In genomic region chr16:30465680-30466298, GRCm38 (mm10) we compare ENCODE assay signal across 11 mouse cellular contexts.
DNase-seq lines count a peak whose midpoint lies in the region; TF ChIP-seq lines count a peak whose summit lies in the region.
"Had no signal": no experiment of that assay in that cellular context is flagged by ENCODE, and none has a peak within 500 bp of the region (broad histone marks: within the 10 kb centered on the region; RNA-seq: fewer than 3 reads in every experiment).

No protein-coding gene starts in this region.

- H3K9ac ChIP-seq in liver, adult 2 months (ENCODE audit: low read depth, low read length): no peak overlapping the region
- H3K9ac ChIP-seq: hindbrain, embryonic 13.5 days had no signal

- 29% methylated on average over 5 of the region's 5 CpGs for WGBS in liver, adult 2 months

- H3K27me3 ChIP-seq in liver, adult 2 months (ENCODE audit: control insufficient read depth, insufficient read depth, low read length): no peaks in the 10 kb centered on the region
- H3K27me3 ChIP-seq: hindbrain, embryonic 13.5 days had no signal

- peak; percentile 28 for DNase-seq in thymus, postnatal 0 days (ENCODE audit: low spot score)
- no peak for DNase-seq in thymus, postnatal 10 days (ENCODE audit: low spot score in 2 of 2)
- peak; percentile 43 for DNase-seq in adrenal gland, postnatal 14 days
- peak; percentile 38 for DNase-seq in liver, adult 2 months (ENCODE audit: extremely low read depth, low read depth, low spot score)
- no peak for DNase-seq in left cerebral cortex, postnatal 36 days (ENCODE audit: low spot score in 2 of 2)
- no peak for DNase-seq in layer of hippocampus, adult 8-10 months (ENCODE audit: low spot score in 2 of 2)
- no peak for DNase-seq in urinary bladder, postnatal 25 days (ENCODE audit: low spot score)
- no peak for DNase-seq in testis, postnatal 14 days (ENCODE audit: low spot score)
- DNase-seq: midbrain, embryonic 14.5 days; thymus, adult 2 months had no signal

- no peak for TF ChIP-seq POLR2A in liver, adult 2 months (IDR thresholded peaks at IDR 0.05; ENCODE audit: extremely low read depth, insufficient read depth, low read length)

- no peak for TF ChIP-seq CTCF in liver, adult 2 months (IDR thresholded peaks at IDR 0.05; ENCODE audit: low read depth, low read length)

- H3K4me3 ChIP-seq in liver, adult 2 months (ENCODE audit: insufficient read depth, low read depth, low read length): no peak overlapping the region
- H3K4me3 ChIP-seq: hindbrain, embryonic 13.5 days had no signal

- no peaks in the 10 kb centered on the region for H3K36me3 ChIP-seq in liver, adult 2 months (ENCODE audit: control insufficient read depth, insufficient read depth, low read length)
- H3K36me3 ChIP-seq: hindbrain, embryonic 13.5 days had no signal

- no peaks in the 10 kb centered on the region for H3K79me2 ChIP-seq in liver, adult 2 months (ENCODE audit: control insufficient read depth, insufficient read depth, low read length)

- intact Hi-C loops in left cerebral cortex, postnatal 36 days (cut with DNase I): no loop called here

- no peak overlapping the region for H3K27ac ChIP-seq in liver, adult 2 months (replicated peaks; ENCODE audit: insufficient read depth, low read depth, low read length)
- H3K27ac ChIP-seq: hindbrain, embryonic 13.5 days had no signal

- no peaks in the 10 kb centered on the region; the same call in 1 of the 2 replicates for H3K4me1 ChIP-seq in liver, adult 2 months (ENCODE audit: control insufficient read depth, insufficient read depth, low read length)
- H3K4me1 ChIP-seq: hindbrain, embryonic 13.5 days had no signal

Comparison
In these comparisons a context has a peak if more than half of its experiments do, and no peak if none do; other contexts are left out.
1. DNase-seq: peak in thymus, postnatal 0 days (single experiment), adrenal gland, postnatal 14 days (single experiment) and liver, adult 2 months (single experiment); none in thymus, postnatal 10 days (0 of 2), left cerebral cortex, postnatal 36 days (0 of 2), layer of hippocampus, adult 8-10 months (0 of 2), urinary bladder, postnatal 25 days (single experiment) and testis, postnatal 14 days (single experiment).